Mouse (Mus musculus): Measurements from ENCODE around the gene Kif6. TPM values are rescaled to one million over a fixed set of nuclear protein-coding genes. Genes with fewer than 3 reads are reported as not detected.

Kif6 gene
- polyA plus RNA-seq, 1 experiment from 2014 or later = 2.6 TPM

- Histone ChIP-seq H3K9me3 (peaks cover 8% of the 10 kb centered on the region; the same call in 1 of the 2 replicates), H3K27ac (no peak overlapping the region), H3K4me3 (no peak overlapping the region), H3K36me3 (no peaks in the 10 kb centered on the region), H3K4me1 (replicated peaks) (no peaks in the 10 kb centered on the region), H3K27me3 (ENCODE audit: insufficient read depth, poor library complexity, severe bottlenecking) (no peaks in the 10 kb centered on the region)
- DNase-seq (ENCODE audit: low spot score) = no peak
- 88% methylated on average over 5 of the region's 5 CpGs for WGBS
These were observed 57.5 kb downstream of the Kif6 start for GRCm38 (mm10) chr17:49672421-49672820.

- no peak overlapping the region for H3K4me3 ChIP-seq
- 63% methylated on average over 4 of the region's 4 CpGs for WGBS
- H3K4me1 ChIP-seq (replicated peaks) = no peaks in the 10 kb centered on the region
- no peaks in the 10 kb centered on the region for H3K27me3 ChIP-seq (ENCODE audit: insufficient read depth, poor library complexity, severe bottlenecking)
- no peak overlapping the region for H3K27ac ChIP-seq
- peaks cover 8% of the 10 kb centered on the region; the same call in 1 of the 2 replicates for H3K9me3 ChIP-seq
- H3K36me3 ChIP-seq = no peaks in the 10 kb centered on the region
- DNase-seq (ENCODE audit: low spot score) = no peak
These were observed 60.7 kb downstream of the Kif6 start for GRCm38 (mm10) chr17:49675629-49676028.

- peaks cover 2% of the 10 kb centered on the region; the same call in 1 of the 2 replicates for H3K9me3 ChIP-seq
- peak; percentile 27 for DNase-seq (ENCODE audit: low spot score)
- WGBS = 50% methylated on average over 8 of the region's 8 CpGs
- H3K4me3 ChIP-seq = no peak overlapping the region
- H3K27ac ChIP-seq = peak overlapping the region; percentile 40; the same call in 1 of the 2 replicates
- H3K27me3 ChIP-seq (ENCODE audit: insufficient read depth, poor library complexity, severe bottlenecking) = no peaks in the 10 kb centered on the region
- H3K4me1 ChIP-seq (replicated peaks) = peaks cover 33% of the 10 kb centered on the region
- H3K36me3 ChIP-seq = no peaks in the 10 kb centered on the region
These were observed 66.5 kb downstream of the Kif6 start for GRCm38 (mm10) chr17:49681410-49681809.

GRCm38 (mm10) chr17:49684146-49684545 lies 69.2 kb downstream of the Kif6 start:
- Histone ChIP-seq H3K27me3 (ENCODE audit: insufficient read depth, poor library complexity, severe bottlenecking) (no peaks in the 10 kb centered on the region), H3K36me3 (no peaks in the 10 kb centered on the region), H3K4me3 (no peak overlapping the region), H3K9me3 (peaks cover 5% of the 10 kb centered on the region; the same call in 1 of the 2 replicates), H3K27ac (peak overlapping the region; percentile 51; the same call in 1 of the 2 replicates), H3K4me1 (replicated peaks) (peaks cover 33% of the 10 kb centered on the region)
- 18% methylated on average over 2 of the region's 2 CpGs for WGBS
- no peak for DNase-seq (ENCODE audit: low spot score)

- WGBS = 72% methylated on average over 10 of the region's 10 CpGs
- Histone ChIP-seq H3K36me3 (no peaks in the 10 kb centered on the region), H3K27me3 (ENCODE audit: insufficient read depth, poor library complexity, severe bottlenecking) (no peaks in the 10 kb centered on the region), H3K4me3 (no peak overlapping the region), H3K4me1 (replicated peaks) (peaks cover 12% of the 10 kb centered on the region), H3K9me3 (peaks cover 5% of the 10 kb centered on the region; the same call in 1 of the 2 replicates), H3K27ac (no peak overlapping the region)
- no peak for DNase-seq (ENCODE audit: low spot score)
These were observed 75.9 kb downstream of the Kif6 start for GRCm38 (mm10) chr17:49690607-49691454.

DNA sequence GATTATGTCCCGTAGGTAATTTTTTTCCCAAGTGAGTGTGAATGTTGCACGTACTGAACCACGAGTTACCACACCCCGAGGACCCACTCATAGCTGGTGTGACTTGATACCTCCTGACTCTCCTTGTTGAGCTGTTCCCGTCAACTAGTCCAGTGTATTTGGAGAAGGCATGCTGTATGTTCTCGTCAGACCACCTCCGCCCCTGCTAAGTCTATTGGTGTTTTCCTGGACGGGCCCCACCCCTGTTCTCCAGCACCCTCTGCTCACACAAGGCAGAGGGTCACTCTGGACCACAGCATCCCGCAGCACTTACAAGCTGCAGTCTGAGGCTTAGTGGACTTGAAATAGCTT lies 76.5 kb downstream of the Kif6 start:
- Histone ChIP-seq H3K4me1 (replicated peaks) (peaks cover 12% of the 10 kb centered on the region), H3K9me3 (peaks cover 3% of the 10 kb centered on the region; the same call in 1 of the 2 replicates), H3K27ac (no peak overlapping the region), H3K36me3 (no peaks in the 10 kb centered on the region), H3K4me3 (no peak overlapping the region), H3K27me3 (ENCODE audit: insufficient read depth, poor library complexity, severe bottlenecking) (no peaks in the 10 kb centered on the region)
- 80% methylated on average over 9 of the region's 9 CpGs for WGBS
- no peak for DNase-seq (ENCODE audit: low spot score)

DNA sequence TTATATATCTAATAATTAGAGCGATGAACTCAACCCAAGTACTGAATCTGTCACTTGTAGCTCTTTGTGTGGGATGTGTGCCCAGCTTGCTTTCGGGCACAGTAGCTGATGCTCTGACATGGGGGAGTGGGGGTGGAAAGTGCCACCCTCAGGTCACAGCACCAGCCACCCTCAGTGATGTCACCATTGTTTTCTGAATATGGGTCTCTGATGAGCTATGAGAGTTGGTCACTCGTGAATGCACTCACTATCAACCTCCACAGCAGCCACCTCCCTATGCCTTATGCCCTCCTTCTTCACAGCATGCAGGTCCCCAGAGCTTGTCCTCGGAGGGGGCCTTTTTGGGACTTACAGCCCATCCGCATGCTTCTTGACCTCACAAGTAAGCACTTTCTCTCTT lies 78.3 kb downstream of the Kif6 start:
- Histone ChIP-seq H3K27me3 (ENCODE audit: insufficient read depth, poor library complexity, severe bottlenecking) (no peaks in the 10 kb centered on the region), H3K9me3 (no peaks in the 10 kb centered on the region), H3K4me3 (no peak overlapping the region), H3K36me3 (no peaks in the 10 kb centered on the region), H3K27ac (no peak overlapping the region), H3K4me1 (replicated peaks) (peaks cover 12% of the 10 kb centered on the region)
- WGBS = 81% methylated on average over 5 of the region's 5 CpGs
- DNase-seq (ENCODE audit: low spot score) = no peak

DNA sequence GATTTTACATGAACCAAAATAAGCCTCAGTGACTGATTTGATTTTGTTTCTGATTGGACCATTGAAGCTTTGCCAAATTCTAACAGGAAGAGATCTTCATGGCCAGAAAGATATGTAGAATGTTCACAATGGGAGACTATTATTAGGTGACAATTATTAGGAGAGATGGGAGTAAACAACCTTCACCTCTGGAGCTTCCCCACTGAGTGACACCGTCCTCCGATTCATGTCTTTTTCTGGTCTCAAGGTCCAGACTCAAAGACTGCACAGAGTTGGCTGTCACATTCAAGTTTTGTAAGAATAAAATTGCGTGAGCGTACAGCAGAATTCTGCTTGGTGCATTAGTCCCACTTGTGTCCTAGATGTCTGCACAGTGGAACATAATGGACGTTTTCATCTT lies 82.3 kb downstream of the Kif6 start:
- no peaks in the 10 kb centered on the region for H3K9me3 ChIP-seq
- no peak overlapping the region for H3K4me3 ChIP-seq
- no peak overlapping the region for H3K27ac ChIP-seq
- DNase-seq (ENCODE audit: low spot score) = no peak
- no peaks in the 10 kb centered on the region for H3K27me3 ChIP-seq (ENCODE audit: insufficient read depth, poor library complexity, severe bottlenecking)
- H3K36me3 ChIP-seq = no peaks in the 10 kb centered on the region
- no peaks in the 10 kb centered on the region for H3K4me1 ChIP-seq (replicated peaks)
- WGBS = 89% methylated on average over 5 of the region's 5 CpGs

- Histone ChIP-seq H3K27me3 (ENCODE audit: insufficient read depth, poor library complexity, severe bottlenecking) (no peaks in the 10 kb centered on the region), H3K9me3 (no peaks in the 10 kb centered on the region), H3K4me3 (no peak overlapping the region), H3K36me3 (no peaks in the 10 kb centered on the region), H3K27ac (peak overlapping the region; percentile 35; the same call in 1 of the 2 replicates), H3K4me1 (replicated peaks) (no peaks in the 10 kb centered on the region; the same call in 1 of the 2 replicates)
- WGBS = 79% methylated on average over 12 of the region's 12 CpGs
- no peak for DNase-seq (ENCODE audit: low spot score)
These were observed 88.7 kb downstream of the Kif6 start for GRCm38 (mm10) chr17:49703492-49704249.

DNA sequence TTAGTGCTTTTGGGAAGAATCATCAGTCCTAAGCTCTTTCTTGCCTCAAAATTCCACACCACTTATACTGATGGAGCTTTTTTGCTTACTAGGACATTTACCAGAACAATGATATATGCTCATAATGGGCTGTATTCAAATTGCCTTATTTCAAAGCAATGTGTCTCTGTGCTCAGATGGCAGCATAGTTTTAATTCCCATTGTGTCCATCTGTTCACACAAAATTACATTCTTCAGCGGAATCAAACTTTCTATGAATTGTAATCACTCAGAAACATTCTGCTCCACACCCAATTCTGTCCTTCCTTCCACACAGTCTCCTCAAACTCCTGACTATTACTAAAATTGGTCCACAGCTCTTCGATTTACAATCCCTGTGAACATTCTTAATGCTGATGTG lies 94.3 kb downstream of the Kif6 start:
- no peak overlapping the region for H3K4me3 ChIP-seq
- no peaks in the 10 kb centered on the region for H3K36me3 ChIP-seq
- no peak for DNase-seq (ENCODE audit: low spot score)
- no peak overlapping the region for H3K27ac ChIP-seq
- WGBS = 85% methylated on average over 2 of the region's 2 CpGs
- H3K9me3 ChIP-seq = no peaks in the 10 kb centered on the region
- H3K27me3 ChIP-seq (ENCODE audit: insufficient read depth, poor library complexity, severe bottlenecking) = no peaks in the 10 kb centered on the region
- H3K4me1 ChIP-seq (replicated peaks) = no peaks in the 10 kb centered on the region; the same call in 1 of the 2 replicates

GRCm38 (mm10) chr17:49710101-49710630 lies 95.2 kb downstream of the Kif6 start:
- 79% methylated on average over 5 of the region's 5 CpGs for WGBS
- Histone ChIP-seq H3K27ac (no peak overlapping the region), H3K4me1 (replicated peaks) (no peaks in the 10 kb centered on the region), H3K27me3 (ENCODE audit: insufficient read depth, poor library complexity, severe bottlenecking) (no peaks in the 10 kb centered on the region), H3K36me3 (no peaks in the 10 kb centered on the region), H3K4me3 (no peak overlapping the region), H3K9me3 (no peaks in the 10 kb centered on the region)
- DNase-seq (ENCODE audit: low spot score) = no peak

- no peak for DNase-seq (ENCODE audit: low spot score)
- no peak overlapping the region for H3K4me3 ChIP-seq
- WGBS = 94% methylated on average over 2 of the region's 2 CpGs
- H3K4me1 ChIP-seq (replicated peaks) = no peaks in the 10 kb centered on the region
- H3K27me3 ChIP-seq (ENCODE audit: insufficient read depth, poor library complexity, severe bottlenecking) = no peaks in the 10 kb centered on the region
- H3K27ac ChIP-seq = no peak overlapping the region
- 0 out of 2 replicates have a peak, but pooled peaks cover 3% of the 10 kb centered on the region for H3K9me3 ChIP-seq
- H3K36me3 ChIP-seq = no peaks in the 10 kb centered on the region
These were observed 111.3 kb downstream of the Kif6 start for GRCm38 (mm10) chr17:49726206-49726605.

GRCm38 (mm10) chr17:49726976-49727375 lies 112.0 kb downstream of the Kif6 start:
- H3K4me1 ChIP-seq (replicated peaks) = no peaks in the 10 kb centered on the region
- no peak overlapping the region for H3K4me3 ChIP-seq
- H3K36me3 ChIP-seq = no peaks in the 10 kb centered on the region
- H3K9me3 ChIP-seq = 0 out of 2 replicates have a peak, but pooled peaks cover 3% of the 10 kb centered on the region
- no peak overlapping the region for H3K27ac ChIP-seq
- H3K27me3 ChIP-seq (ENCODE audit: insufficient read depth, poor library complexity, severe bottlenecking) = no peaks in the 10 kb centered on the region
- no peak for DNase-seq (ENCODE audit: low spot score)
- 88% methylated on average over 4 of the region's 4 CpGs for WGBS
